Mouse (Mus musculus) heart, postnatal 0 days (tissue): ENCODE data around the gene Ttc23l. TPM values are rescaled to one million over a fixed set of nuclear protein-coding genes. Genes with fewer than 3 reads are reported as not detected.

ENCODE experiments used
- ATAC-seq: fragments of 200-750 bp; cut with Nextera tagmentation; 2 replicates; pipeline ENCODE4 v1.8.0; 2017; ENCODE audit warnings: low read depth, moderate number of reproducible peaks, moderate library complexity; ENCODE audit not compliant: insufficient read depth
- DNase-seq: peaks from one replicate; pipeline ENCODE4 v3.0.0-alpha.2; 2016; ENCODE audit warnings: low spot score
- H3K27ac ChIP-seq: fragments of 300-500 bp; sonication (generic); 2 replicates; pipeline ENCODE4 v1.5.1; 2014; ENCODE audit warnings: low read depth, mild to moderate bottlenecking
- H3K27me3 ChIP-seq: fragments of 300-500 bp; sonication (generic); 2 replicates; pipeline ENCODE4 v1.6.1; 2014; ENCODE audit warnings: low read length, mixed read lengths; ENCODE audit not compliant: control insufficient read depth, insufficient read depth
- H3K36me3 ChIP-seq: fragments of 300-500 bp; sonication (generic); replicated peaks from 2 replicates; pipeline ENCODE4 v1.6.1; 2014; ENCODE audit warnings: low read length, mixed read lengths; ENCODE audit not compliant: control insufficient read depth, insufficient read depth
- H3K4me1 ChIP-seq: fragments of 300-500 bp; sonication (generic); 2 replicates; pipeline ENCODE4 v1.6.1; 2014; ENCODE audit warnings: antibody characterized with exemption; ENCODE audit not compliant: control insufficient read depth, insufficient read depth
- H3K4me2 ChIP-seq: fragments of 300-500 bp; sonication (generic); 2 replicates; pipeline ENCODE4 v1.6.1; 2014; ENCODE audit warnings: low read depth, mild to moderate bottlenecking, low read length, moderate library complexity
- H3K4me3 ChIP-seq: fragments of 300-500 bp; sonication (generic); 2 replicates; pipeline ENCODE4 v1.5.1; 2014; ENCODE audit warnings: low read depth, low read length
- H3K9ac ChIP-seq: fragments of 300-500 bp; sonication (generic); replicated peaks from 2 replicates; pipeline ENCODE4 v1.6.1; 2014; ENCODE audit warnings: low read depth, low read length, mixed read lengths
- H3K9me3 ChIP-seq: fragments of 300-500 bp; sonication (generic); replicated peaks from 2 replicates; pipeline ENCODE4 v1.6.1; 2016; ENCODE audit warnings: low read length; ENCODE audit not compliant: control insufficient read depth
- CTCF ChIP-seq: IDR thresholded peaks from 2 replicates; pipeline ENCODE4 v1.5.1; 2016; ENCODE audit warnings: antibody characterized with exemption, control low read depth, low read depth
- EP300 ChIP-seq: IDR thresholded peaks from 2 replicates; pipeline ENCODE4 v1.6.1; 2016; ENCODE audit warnings: antibody characterized with exemption, low read depth
- WGBS: fragments of 180-500 bp; shearing (Covaris S2); extraction: QIAGEN DNeasy Blood & Tissue Kit; methylation state at CpG from one replicate; pipeline ENCODE4 v1.1.7; 2014; 5-methylcytosine and 5-hydroxymethylcytosine counted together
- polyA plus RNA-seq: library from polyadenylated mRNA; unstranded; fragments of >200 nt; fragmentation: Nextera tagmentation; extraction: Ambion mirVana; gene quantifications from 2 replicates; pipeline ENCODE4 v1.2.1, GENCODE M21; 2015
- total RNA-seq: library from RNA; depleted of rRNA; stranded (reverse); fragments of >200 nt; gene quantifications from 2 replicates; pipeline ENCODE4 v1.2.3, GENCODE M21; 2014; ENCODE audit warnings: low replicate concordance; rRNA removed

Ttc23l gene
- total and polyA plus RNA-seq, 2 experiments from 2014 or later: not detected

GRCm38 (mm10) chr15:10470151-10470831 is 88.2 kb downstream of the Ttc23l start, which contains the start of gene Dnajc21:
Dnajc21 (minus strand) TSS chr15:10470516.
- peak within 1 kb of the TSS; percentile 87 for H3K9ac ChIP-seq
- H3K4me2 ChIP-seq: peak within 1 kb of the TSS; percentile 99
- H3K4me1 ChIP-seq: 0 out of 2 replicates have a peak, but pooled peaks cover 3% of the 10 kb centered on the region
- ATAC-seq (peak; percentile 97), DNase-seq (peak; percentile 74)
- no peak for TF ChIP-seq CTCF
- TF ChIP-seq EP300: no peak
- under 1% methylated on average over 44 of the region's 87 CpGs for WGBS
- no peaks in the 10 kb centered on the region for H3K27me3 ChIP-seq
- H3K36me3 ChIP-seq: peaks cover 3% of the 10 kb centered on the region
- peak within 1 kb of the TSS; percentile 96 for H3K4me3 ChIP-seq
- H3K9me3 ChIP-seq: no peaks in the 10 kb centered on the region
- peak within 1 kb of the TSS; percentile 90 for H3K27ac ChIP-seq

GRCm38 (mm10) chr15:10469641-10470150 is 88.8 kb downstream of the Ttc23l start:
- DNase-seq: no peak
- H3K36me3 ChIP-seq: no peaks in the 10 kb centered on the region
- TF ChIP-seq CTCF: no peak
- TF ChIP-seq EP300: no peak

GRCm38 (mm10) chr15:10468761-10469160 is 89.7 kb downstream of the Ttc23l start:
- Histone ChIP-seq H3K4me1 (0 out of 2 replicates have a peak, but pooled peaks cover 3% of the 10 kb centered on the region), H3K4me2 (no peak overlapping the region), H3K9ac (no peak overlapping the region), H3K27ac (no peak overlapping the region), H3K9me3 (no peaks in the 10 kb centered on the region), H3K27me3 (no peaks in the 10 kb centered on the region), H3K4me3 (no peak overlapping the region), H3K36me3 (no peaks in the 10 kb centered on the region)
- no peak for TF ChIP-seq CTCF
- ATAC-seq (no peak), DNase-seq (no peak)
- WGBS: 78% methylated on average over 3 of the region's 3 CpGs

More at GRCm38 (mm10) chr15:10469641-10470150, 88.8 kb downstream of the Ttc23l start:
- H3K27me3 ChIP-seq: no peaks in the 10 kb centered on the region
- 0 out of 2 replicates have a peak, but pooled peaks cover 3% of the 10 kb centered on the region for H3K4me1 ChIP-seq
- H3K4me2 ChIP-seq: peak overlapping the region; percentile 99
- peak overlapping the region; percentile 96 for H3K4me3 ChIP-seq
- peak overlapping the region; percentile 87 for H3K9ac ChIP-seq
- ATAC-seq: no peak
- H3K27ac ChIP-seq: peak overlapping the region; percentile 90
- H3K9me3 ChIP-seq: no peaks in the 10 kb centered on the region
- WGBS: 1% methylated on average over 39 of the region's 40 CpGs

- no peak overlapping the region for H3K4me2 ChIP-seq
- WGBS: 84% methylated on average over 3 of the region's 3 CpGs
- TF ChIP-seq CTCF (no peak), EP300 (no peak)
- no peaks in the 10 kb centered on the region for H3K4me1 ChIP-seq
- H3K27ac ChIP-seq: no peak overlapping the region
- no peak for DNase-seq
- H3K4me3 ChIP-seq: no peak overlapping the region
- H3K9me3 ChIP-seq: no peaks in the 10 kb centered on the region
- H3K27me3 ChIP-seq: no peaks in the 10 kb centered on the region
- peaks cover 26% of the 10 kb centered on the region for H3K36me3 ChIP-seq
- H3K9ac ChIP-seq: no peak overlapping the region
- no peak for ATAC-seq
These were observed 93.8 kb downstream of the Ttc23l start for GRCm38 (mm10) chr15:10464678-10465077.

- ATAC-seq: no peak
- Histone ChIP-seq H3K4me2 (no peak overlapping the region), H3K9me3 (no peaks in the 10 kb centered on the region), H3K27ac (no peak overlapping the region), H3K27me3 (no peaks in the 10 kb centered on the region), H3K4me3 (no peak overlapping the region), H3K36me3 (peaks cover 28% of the 10 kb centered on the region), H3K4me1 (no peaks in the 10 kb centered on the region), H3K9ac (no peak overlapping the region)
- TF ChIP-seq EP300 (no peak), CTCF (no peak)
- no peak for DNase-seq
- WGBS: 86% methylated on average over 5 of the region's 5 CpGs
These were observed 94.9 kb downstream of the Ttc23l start for GRCm38 (mm10) chr15:10463555-10463954.

- DNase-seq: no peak
- no peak for ATAC-seq
- peaks cover 28% of the 10 kb centered on the region for H3K36me3 ChIP-seq
These were observed 97.5 kb downstream of the Ttc23l start for GRCm38 (mm10) chr15:10460986-10461385.

More at GRCm38 (mm10) chr15:10460986-10461385, 97.5 kb downstream of the Ttc23l start:
- Histone ChIP-seq H3K9me3 (no peaks in the 10 kb centered on the region), H3K4me1 (no peaks in the 10 kb centered on the region), H3K27me3 (no peaks in the 10 kb centered on the region), H3K4me3 (no peak overlapping the region), H3K4me2 (no peak overlapping the region), H3K9ac (no peak overlapping the region), H3K27ac (no peak overlapping the region)
- TF ChIP-seq CTCF (no peak), EP300 (no peak)
- 74% methylated on average over 12 of the region's 12 CpGs for WGBS

Other genes starting within 250 kb of the Ttc23l start
- not detected in 2 replicates for gene Gm21973, start 233.3 kb downstream of the Ttc23l start, total RNA-seq
- gene Gm21973, start 233.3 kb downstream of the Ttc23l start, polyA plus RNA-seq: not detected in 2 replicates
- not detected in 2 replicates for gene Agxt2, start 200.1 kb downstream of the Ttc23l start, total RNA-seq
- not detected in 2 replicates for gene Agxt2, start 200.1 kb downstream of the Ttc23l start, polyA plus RNA-seq
- 2.3 and 9.2 TPM in 2 replicates for gene Dnajc21, start 88.2 kb downstream of the Ttc23l start, total RNA-seq
- gene Dnajc21, start 88.2 kb downstream of the Ttc23l start, polyA plus RNA-seq: 7.7 and 9.0 TPM in 2 replicates
- gene Brix1, start 72.7 kb downstream of the Ttc23l start, total RNA-seq: 5.6 and 7.5 TPM in 2 replicates
- gene Brix1, start 72.7 kb downstream of the Ttc23l start, polyA plus RNA-seq: 53.5 and 56.8 TPM in 2 replicates
- 6.0 and 10.9 TPM in 2 replicates for gene Rad1, start 72.7 kb downstream of the Ttc23l start, total RNA-seq
- gene Rad1, start 72.7 kb downstream of the Ttc23l start, polyA plus RNA-seq: 13.3 and 13.8 TPM in 2 replicates
- 4.7 and 8.9 TPM in 2 replicates for gene Rai14, start 156.0 kb upstream of the Ttc23l start, total RNA-seq
- gene Rai14, start 156.0 kb upstream of the Ttc23l start, polyA plus RNA-seq: 4.0 and 4.1 TPM in 2 replicates